Mouse (Mus musculus): ENCODE measurements at regions not wholly inside any gene's neighbourhood (a gene's known extent, or its start where the extent isn't known, plus 50 kb on each side); places are given as distances from the start of the nearest gene placed in this dataset.

GRCm38 (mm10) chr2:115119429-115120205 lies 461.9 kb upstream of the BC052040 start:
- TF ChIP-seq POLR2A (IDR thresholded peaks at IDR 0.05; ENCODE audit: insufficient read depth, low read depth, low read length) (no peak), CTCF (IDR thresholded peaks at IDR 0.05; ENCODE audit: insufficient read depth, low read depth, low read length) (no peak)
- Histone ChIP-seq H3K4me1 (ENCODE audit: control insufficient read depth, insufficient read depth, low read length) (no peaks in the 10 kb centered on the region), H3K4me3 (ENCODE audit: insufficient read depth, low read depth, low read length) (no peak overlapping the region), H3K27ac (ENCODE audit: insufficient read depth, low read depth, low read length) (no peak overlapping the region)
- WGBS = 81% methylated on average over 9 of the region's 9 CpGs

- Histone ChIP-seq H3K4me1 (ENCODE audit: control insufficient read depth, insufficient read depth, low read length) (no peaks in the 10 kb centered on the region), H3K4me3 (ENCODE audit: insufficient read depth, low read depth, low read length) (no peak overlapping the region), H3K27ac (ENCODE audit: insufficient read depth, low read depth, low read length) (no peak overlapping the region)
- 62% methylated on average over 3 of the region's 3 CpGs for WGBS
- no peak for TF ChIP-seq POLR2A (IDR thresholded peaks at IDR 0.05; ENCODE audit: insufficient read depth, low read depth, low read length)
- no peak for TF ChIP-seq CTCF (IDR thresholded peaks at IDR 0.05; ENCODE audit: insufficient read depth, low read depth, low read length)
Observed at GRCm38 (mm10) chr2:115120206-115120503, 461.4 kb upstream of the BC052040 start.

- no peak overlapping the region for H3K4me3 ChIP-seq (ENCODE audit: insufficient read depth, low read depth, low read length)
- 53% methylated on average over 6 of the region's 6 CpGs for WGBS
- H3K27ac ChIP-seq (ENCODE audit: insufficient read depth, low read depth, low read length) = no peak overlapping the region
- TF ChIP-seq POLR2A (IDR thresholded peaks at IDR 0.05; ENCODE audit: insufficient read depth, low read depth, low read length) (no peak), CTCF (IDR thresholded peaks at IDR 0.05; ENCODE audit: insufficient read depth, low read depth, low read length) (no peak)
- H3K4me1 ChIP-seq (ENCODE audit: control insufficient read depth, insufficient read depth, low read length) = no peaks in the 10 kb centered on the region
Observed at GRCm38 (mm10) chr2:115126625-115127369, 454.7 kb upstream of the BC052040 start.

GRCm38 (mm10) chr2:115131746-115132145 lies 449.8 kb upstream of the BC052040 start:
- 83% methylated on average over 2 of the region's 2 CpGs for WGBS
- Histone ChIP-seq H3K27ac (ENCODE audit: insufficient read depth, low read depth, low read length) (no peak overlapping the region), H3K4me1 (ENCODE audit: control insufficient read depth, insufficient read depth, low read length) (no peaks in the 10 kb centered on the region), H3K4me3 (ENCODE audit: insufficient read depth, low read depth, low read length) (no peak overlapping the region)
- TF ChIP-seq POLR2A (IDR thresholded peaks at IDR 0.05; ENCODE audit: insufficient read depth, low read depth, low read length) = no peak
- TF ChIP-seq CTCF (IDR thresholded peaks at IDR 0.05; ENCODE audit: insufficient read depth, low read depth, low read length) = no peak

GRCm38 (mm10) chr2:115132165-115132592 lies 449.3 kb upstream of the BC052040 start:
- Histone ChIP-seq H3K27ac (ENCODE audit: insufficient read depth, low read depth, low read length) (no peak overlapping the region), H3K4me1 (ENCODE audit: control insufficient read depth, insufficient read depth, low read length) (no peaks in the 10 kb centered on the region), H3K4me3 (ENCODE audit: insufficient read depth, low read depth, low read length) (no peak overlapping the region)
- 65% methylated on average over 1 of the region's 1 CpGs for WGBS
- no peak for TF ChIP-seq POLR2A (IDR thresholded peaks at IDR 0.05; ENCODE audit: insufficient read depth, low read depth, low read length)
- TF ChIP-seq CTCF (IDR thresholded peaks at IDR 0.05; ENCODE audit: insufficient read depth, low read depth, low read length) = no peak

GRCm38 (mm10) chr2:115141416-115141815 lies 440.1 kb upstream of the BC052040 start:
- no peak for TF ChIP-seq CTCF (IDR thresholded peaks at IDR 0.05; ENCODE audit: insufficient read depth, low read depth, low read length)
- TF ChIP-seq POLR2A (IDR thresholded peaks at IDR 0.05; ENCODE audit: insufficient read depth, low read depth, low read length) = no peak
- Histone ChIP-seq H3K27ac (ENCODE audit: insufficient read depth, low read depth, low read length) (no peak overlapping the region), H3K4me1 (ENCODE audit: control insufficient read depth, insufficient read depth, low read length) (no peaks in the 10 kb centered on the region), H3K4me3 (ENCODE audit: insufficient read depth, low read depth, low read length) (no peak overlapping the region)

GRCm38 (mm10) chr2:115172111-115172510 lies 409.4 kb upstream of the BC052040 start:
- no peak overlapping the region for H3K27ac ChIP-seq (ENCODE audit: insufficient read depth, low read depth, low read length)
- H3K4me1 ChIP-seq (ENCODE audit: control insufficient read depth, insufficient read depth, low read length) = no peaks in the 10 kb centered on the region
- no peak overlapping the region for H3K4me3 ChIP-seq (ENCODE audit: insufficient read depth, low read depth, low read length)
- WGBS = 66% methylated on average over 5 of the region's 5 CpGs
- TF ChIP-seq POLR2A (IDR thresholded peaks at IDR 0.05; ENCODE audit: insufficient read depth, low read depth, low read length) = no peak
- no peak for TF ChIP-seq CTCF (IDR thresholded peaks at IDR 0.05; ENCODE audit: insufficient read depth, low read depth, low read length)

- 98% methylated on average over 1 of the region's 1 CpGs for WGBS
Observed at GRCm38 (mm10) chr2:115177076-115177475, 404.4 kb upstream of the BC052040 start.

GRCm38 (mm10) chr2:115177896-115178295 lies 403.6 kb upstream of the BC052040 start:
- WGBS = 87% methylated on average over 1 of the region's 1 CpGs
- no peak overlapping the region for H3K27ac ChIP-seq (ENCODE audit: insufficient read depth, low read depth, low read length)
- H3K4me1 ChIP-seq (ENCODE audit: control insufficient read depth, insufficient read depth, low read length) = no peaks in the 10 kb centered on the region
- no peak overlapping the region for H3K4me3 ChIP-seq (ENCODE audit: insufficient read depth, low read depth, low read length)
- no peak for TF ChIP-seq POLR2A (IDR thresholded peaks at IDR 0.05; ENCODE audit: insufficient read depth, low read depth, low read length)
- TF ChIP-seq CTCF (IDR thresholded peaks at IDR 0.05; ENCODE audit: insufficient read depth, low read depth, low read length) = no peak

More at GRCm38 (mm10) chr2:115177076-115177475, 404.4 kb upstream of the BC052040 start:
- TF ChIP-seq CTCF (IDR thresholded peaks at IDR 0.05; ENCODE audit: insufficient read depth, low read depth, low read length) = no peak
- TF ChIP-seq POLR2A (IDR thresholded peaks at IDR 0.05; ENCODE audit: insufficient read depth, low read depth, low read length) = no peak
- Histone ChIP-seq H3K4me1 (ENCODE audit: control insufficient read depth, insufficient read depth, low read length) (no peaks in the 10 kb centered on the region), H3K4me3 (ENCODE audit: insufficient read depth, low read depth, low read length) (no peak overlapping the region), H3K27ac (ENCODE audit: insufficient read depth, low read depth, low read length) (no peak overlapping the region)
